Mouse (Mus musculus): ENCODE measurements at regions not wholly inside any gene's neighbourhood (a gene's known extent, or its start where the extent isn't known, plus 50 kb on each side); places are given as distances from the start of the nearest gene placed in this dataset.

DNA sequence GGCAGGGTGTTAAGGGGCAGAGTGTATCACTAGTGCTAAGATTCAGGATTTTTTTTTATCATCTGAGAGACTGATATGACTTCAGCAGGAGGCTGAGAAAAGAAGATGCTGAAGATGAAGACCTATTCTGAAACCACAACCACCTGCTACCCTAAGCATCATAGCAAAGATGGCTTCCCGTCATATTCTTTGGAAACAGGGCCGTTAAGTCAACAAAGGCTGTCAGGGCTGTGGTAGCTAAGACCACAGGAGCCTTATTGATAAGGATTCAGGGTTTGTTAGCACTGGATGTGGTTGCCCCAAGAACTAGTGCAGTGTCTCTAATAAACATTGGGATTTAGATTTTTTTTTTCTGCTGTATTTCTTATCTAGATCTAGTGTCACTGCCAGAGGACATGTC is 56.7 kb upstream of the Rasgrp1 start:
- H3K27me3 ChIP-seq, result no peaks in the 10 kb centered on the region
- ATAC-seq (ENCODE audit: insufficient number of reproducible peaks, low FRiP score, low TSS enrichment, low read depth), result no peak
- H3K4me3 ChIP-seq (replicated peaks), result no peak overlapping the region
- no peak overlapping the region for H3K4me2 ChIP-seq (replicated peaks)
- H3K36me3 ChIP-seq, result no peaks in the 10 kb centered on the region
- no peaks in the 10 kb centered on the region for H3K9me3 ChIP-seq (replicated peaks)
- H3K27ac ChIP-seq (replicated peaks), result no peak overlapping the region
- 80% methylated on average over 2 of the region's 2 CpGs for WGBS
- no peak overlapping the region for H3K9ac ChIP-seq
- H3K4me1 ChIP-seq, result no peaks in the 10 kb centered on the region

DNA sequence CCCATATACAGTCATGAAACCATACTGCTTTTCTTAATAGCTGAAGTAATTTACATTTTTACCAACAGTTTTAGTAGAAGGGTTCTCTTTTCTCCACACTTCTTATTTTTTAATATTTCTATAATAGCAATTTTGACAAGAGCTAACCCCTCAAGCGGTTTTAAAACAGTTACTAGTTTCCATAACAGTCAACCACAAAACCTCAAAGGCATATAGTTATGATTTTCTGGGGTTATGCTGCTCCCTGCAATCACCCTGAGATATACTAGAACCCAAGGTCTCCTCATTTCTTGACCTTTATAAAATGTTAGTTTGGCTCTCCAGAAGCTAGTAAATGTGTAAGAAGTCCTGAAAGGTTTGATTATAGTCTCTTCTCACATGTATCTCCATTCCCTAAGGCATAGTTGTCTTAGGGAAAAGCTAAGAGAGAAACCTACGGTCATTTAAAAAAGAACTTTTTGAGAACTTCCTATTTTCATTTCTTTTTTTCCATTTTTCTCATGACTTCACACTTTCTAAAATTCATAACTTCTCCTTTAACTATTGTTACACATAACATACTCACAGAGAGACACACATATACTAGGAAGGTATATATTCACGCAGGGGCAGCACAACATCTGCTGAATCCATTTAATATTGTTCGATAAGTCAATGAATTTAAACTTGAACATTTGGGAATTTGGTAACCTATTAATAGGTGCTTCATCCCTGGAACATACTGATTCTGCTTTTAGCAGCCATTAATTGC is 60.8 kb upstream of the Rasgrp1 start:
- Histone ChIP-seq H3K27ac (replicated peaks) (no peak overlapping the region), H3K9ac (no peak overlapping the region), H3K36me3 (no peaks in the 10 kb centered on the region), H3K4me2 (replicated peaks) (no peak overlapping the region), H3K4me1 (no peaks in the 10 kb centered on the region), H3K4me3 (replicated peaks) (no peak overlapping the region), H3K9me3 (replicated peaks) (no peaks in the 10 kb centered on the region), H3K27me3 (no peaks in the 10 kb centered on the region)
- 88% methylated on average over 4 of the region's 4 CpGs for WGBS
- no peak for ATAC-seq (ENCODE audit: insufficient number of reproducible peaks, low FRiP score, low TSS enrichment, low read depth)

DNA sequence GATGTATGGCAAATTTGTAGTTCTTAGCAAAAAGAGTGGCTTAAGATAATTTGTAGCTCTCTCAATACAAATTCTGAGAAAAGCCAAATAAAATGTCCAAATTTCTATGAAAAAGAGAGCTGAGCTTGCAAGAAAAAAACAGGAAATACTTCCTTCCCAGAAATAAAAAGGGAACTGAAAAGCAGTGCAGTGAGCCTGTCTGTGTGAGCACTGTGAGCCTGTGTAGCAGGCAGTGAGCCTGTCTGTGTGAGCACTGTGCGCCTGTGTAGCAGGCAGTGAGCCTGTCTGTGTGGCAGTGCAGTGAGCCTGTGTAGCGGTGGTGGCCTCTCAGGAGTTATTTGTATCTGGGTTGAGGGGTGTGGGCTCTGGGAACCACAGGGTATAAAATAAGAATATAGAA is 62.7 kb upstream of the Rasgrp1 start:
- no peak for ATAC-seq (ENCODE audit: insufficient number of reproducible peaks, low FRiP score, low TSS enrichment, low read depth)
- WGBS, result 56% methylated on average over 2 of the region's 2 CpGs
- Histone ChIP-seq H3K4me3 (replicated peaks) (no peak overlapping the region), H3K9me3 (replicated peaks) (no peaks in the 10 kb centered on the region), H3K4me1 (no peaks in the 10 kb centered on the region), H3K36me3 (no peaks in the 10 kb centered on the region), H3K4me2 (replicated peaks) (no peak overlapping the region), H3K9ac (no peak overlapping the region), H3K27me3 (no peaks in the 10 kb centered on the region), H3K27ac (replicated peaks) (no peak overlapping the region)

DNA sequence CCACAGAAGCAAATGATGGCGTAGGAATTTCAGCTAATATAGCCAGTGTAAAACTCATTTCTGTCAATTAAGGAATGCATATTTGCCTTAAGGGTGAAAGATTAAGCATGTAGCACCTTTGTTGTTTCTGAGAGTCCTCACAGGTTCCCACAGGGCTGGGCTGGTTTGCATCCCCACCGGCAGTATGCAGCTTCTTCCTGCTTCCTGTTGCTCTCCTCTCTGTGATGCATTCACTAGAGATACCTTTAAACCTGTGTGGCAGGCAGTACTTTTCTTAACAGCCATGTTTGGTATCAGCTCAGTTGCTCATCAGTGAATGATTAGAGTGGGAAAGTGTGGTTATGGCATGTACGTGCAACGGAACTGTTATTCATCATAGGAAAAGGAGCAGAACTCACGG is 65.4 kb upstream of the Rasgrp1 start:
- no peak for ATAC-seq (ENCODE audit: insufficient number of reproducible peaks, low FRiP score, low TSS enrichment, low read depth)
- H3K27ac ChIP-seq (replicated peaks), result no peak overlapping the region
- no peak overlapping the region for H3K4me2 ChIP-seq (replicated peaks)
- no peaks in the 10 kb centered on the region for H3K4me1 ChIP-seq
- no peaks in the 10 kb centered on the region for H3K36me3 ChIP-seq
- 63% methylated on average over 5 of the region's 5 CpGs for WGBS
- no peaks in the 10 kb centered on the region for H3K9me3 ChIP-seq (replicated peaks)
- no peak overlapping the region for H3K9ac ChIP-seq
- H3K4me3 ChIP-seq (replicated peaks), result no peak overlapping the region
- H3K27me3 ChIP-seq, result no peaks in the 10 kb centered on the region

DNA sequence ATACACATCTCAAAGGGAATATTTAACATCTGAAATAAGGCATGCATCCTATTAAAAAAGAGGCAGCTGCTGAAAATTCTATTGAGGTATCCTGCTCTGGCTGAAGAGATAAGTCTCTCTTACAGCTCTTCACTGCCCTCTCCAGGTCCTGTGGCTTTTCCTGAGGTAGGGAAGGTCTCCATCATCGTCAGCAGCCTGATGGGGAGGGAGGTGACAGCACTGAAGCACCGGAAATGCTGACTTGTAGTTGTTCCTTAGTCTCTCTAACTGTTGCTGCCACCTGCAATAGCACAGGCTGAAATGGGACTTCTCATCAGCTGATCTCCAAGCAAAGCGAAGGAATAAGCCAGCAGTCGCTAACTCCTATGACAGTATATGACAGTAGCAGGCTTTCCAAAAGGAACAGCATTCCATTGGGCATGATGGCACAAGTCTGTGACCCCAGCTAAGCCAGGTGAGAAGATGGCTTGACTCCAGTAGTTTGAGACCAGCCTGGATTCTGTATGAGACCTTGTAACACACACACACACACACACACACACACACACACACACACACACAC is 69.3 kb upstream of the Rasgrp1 start:
- H3K4me1 ChIP-seq, result no peaks in the 10 kb centered on the region
- H3K36me3 ChIP-seq, result no peaks in the 10 kb centered on the region
- H3K27ac ChIP-seq (replicated peaks), result no peak overlapping the region
- no peaks in the 10 kb centered on the region for H3K9me3 ChIP-seq (replicated peaks)
- no peak overlapping the region for H3K4me3 ChIP-seq (replicated peaks)
- WGBS, result 40% methylated on average over 4 of the region's 4 CpGs
- no peak overlapping the region for H3K9ac ChIP-seq
- ATAC-seq (ENCODE audit: insufficient number of reproducible peaks, low FRiP score, low TSS enrichment, low read depth), result no peak
- no peaks in the 10 kb centered on the region for H3K27me3 ChIP-seq
- no peak overlapping the region for H3K4me2 ChIP-seq (replicated peaks)

DNA sequence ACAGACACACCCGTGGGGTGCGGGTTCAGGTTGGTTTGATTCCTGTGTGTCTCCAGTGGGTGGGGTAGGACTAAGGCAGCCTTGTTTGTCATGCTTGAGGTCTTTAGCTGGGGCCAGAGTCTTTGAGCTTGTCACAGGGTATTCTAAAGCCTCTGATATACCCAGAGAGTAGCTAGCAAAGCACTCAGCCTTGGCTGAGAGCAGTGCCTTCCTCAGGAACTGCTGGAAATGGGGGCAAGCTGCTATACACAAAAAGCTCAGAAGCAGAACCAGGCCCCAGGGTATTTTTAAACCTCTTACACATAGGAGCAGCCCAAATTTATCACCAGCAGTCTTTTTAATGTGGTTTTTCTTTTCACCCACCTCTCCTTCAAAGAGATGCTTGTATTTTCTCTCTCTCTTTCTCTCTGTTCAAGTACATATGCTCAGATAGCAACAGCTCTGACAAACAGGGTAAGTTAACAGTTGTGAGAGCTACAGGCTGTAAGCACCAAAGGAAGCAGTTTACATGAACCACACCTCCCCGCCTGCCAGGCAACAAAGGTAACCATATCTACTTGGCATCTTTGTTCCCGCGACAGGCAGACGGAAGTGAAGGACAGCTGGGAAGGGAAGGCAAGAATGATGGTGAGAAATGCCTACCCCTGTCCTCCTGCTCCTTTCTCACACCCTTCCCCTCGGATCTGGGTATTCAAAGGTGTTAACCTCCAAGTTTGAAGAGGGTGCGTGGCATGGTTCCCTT is 74.6 kb upstream of the Rasgrp1 start:
- Histone ChIP-seq H3K9me3 (replicated peaks) (no peaks in the 10 kb centered on the region), H3K27ac (replicated peaks) (no peak overlapping the region), H3K9ac (no peak overlapping the region), H3K4me2 (replicated peaks) (no peak overlapping the region), H3K36me3 (no peaks in the 10 kb centered on the region), H3K4me3 (replicated peaks) (no peak overlapping the region), H3K4me1 (no peaks in the 10 kb centered on the region), H3K27me3 (no peaks in the 10 kb centered on the region)
- no peak for ATAC-seq (ENCODE audit: insufficient number of reproducible peaks, low FRiP score, low TSS enrichment, low read depth)
- WGBS, result 73% methylated on average over 8 of the region's 8 CpGs

DNA sequence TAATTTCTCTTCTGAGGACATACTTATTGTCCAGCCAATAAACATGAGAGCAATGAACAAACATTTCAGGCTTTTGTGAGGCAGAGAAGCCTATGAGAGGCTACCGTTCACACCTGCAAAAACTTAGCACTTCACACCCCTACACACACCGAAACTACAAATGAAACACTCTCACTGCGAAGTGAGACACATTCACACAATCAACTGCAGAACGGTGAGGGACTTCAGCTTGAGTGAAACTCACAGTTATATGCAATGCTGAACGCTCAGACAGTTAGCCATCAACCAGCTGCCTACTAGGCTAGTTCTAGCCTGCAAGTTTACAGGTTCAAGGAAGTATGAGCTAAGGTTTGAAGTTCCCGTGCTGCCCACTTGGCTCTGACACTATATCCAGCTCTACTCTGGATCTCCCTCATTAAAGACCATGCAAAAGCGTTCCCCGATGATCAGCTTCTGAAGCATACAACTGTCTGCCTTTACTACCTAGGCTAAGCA is 75.4 kb upstream of the Rasgrp1 start:
- Histone ChIP-seq H3K4me2 (replicated peaks) (no peak overlapping the region), H3K36me3 (no peaks in the 10 kb centered on the region), H3K4me3 (replicated peaks) (no peak overlapping the region), H3K9me3 (replicated peaks) (no peaks in the 10 kb centered on the region), H3K9ac (no peak overlapping the region), H3K27ac (replicated peaks) (no peak overlapping the region), H3K4me1 (no peaks in the 10 kb centered on the region), H3K27me3 (no peaks in the 10 kb centered on the region)
- no peak for ATAC-seq (ENCODE audit: insufficient number of reproducible peaks, low FRiP score, low TSS enrichment, low read depth)
- WGBS, result 89% methylated on average over 8 of the region's 8 CpGs

DNA sequence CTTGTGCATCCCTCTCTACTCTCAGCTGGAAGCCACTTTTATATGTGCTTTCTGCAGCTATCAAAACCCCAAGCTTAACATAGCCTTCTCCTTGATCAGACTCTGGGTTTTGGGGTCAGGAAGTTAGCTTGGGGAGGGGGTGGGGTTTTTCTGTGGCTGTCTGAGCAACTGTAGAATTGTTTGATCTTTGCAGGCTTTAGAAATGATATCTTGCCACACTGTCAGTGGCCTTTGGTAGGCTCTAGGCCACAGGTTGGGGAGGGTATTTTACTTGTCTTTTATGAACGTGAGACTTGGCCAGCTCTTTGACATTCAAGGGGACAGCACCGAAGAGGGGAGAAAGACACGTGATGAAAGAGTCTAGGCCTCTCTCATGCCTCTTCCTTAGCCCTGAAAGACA is 75.9 kb upstream of the Rasgrp1 start:
- no peaks in the 10 kb centered on the region for H3K4me1 ChIP-seq
- 79% methylated on average over 3 of the region's 3 CpGs for WGBS
- no peak overlapping the region for H3K4me3 ChIP-seq (replicated peaks)
- no peak overlapping the region for H3K27ac ChIP-seq (replicated peaks)
- H3K9me3 ChIP-seq (replicated peaks), result no peaks in the 10 kb centered on the region
- no peak for ATAC-seq (ENCODE audit: insufficient number of reproducible peaks, low FRiP score, low TSS enrichment, low read depth)
- H3K9ac ChIP-seq, result no peak overlapping the region
- H3K4me2 ChIP-seq (replicated peaks), result no peak overlapping the region
- H3K27me3 ChIP-seq, result no peaks in the 10 kb centered on the region
- H3K36me3 ChIP-seq, result no peaks in the 10 kb centered on the region

DNA sequence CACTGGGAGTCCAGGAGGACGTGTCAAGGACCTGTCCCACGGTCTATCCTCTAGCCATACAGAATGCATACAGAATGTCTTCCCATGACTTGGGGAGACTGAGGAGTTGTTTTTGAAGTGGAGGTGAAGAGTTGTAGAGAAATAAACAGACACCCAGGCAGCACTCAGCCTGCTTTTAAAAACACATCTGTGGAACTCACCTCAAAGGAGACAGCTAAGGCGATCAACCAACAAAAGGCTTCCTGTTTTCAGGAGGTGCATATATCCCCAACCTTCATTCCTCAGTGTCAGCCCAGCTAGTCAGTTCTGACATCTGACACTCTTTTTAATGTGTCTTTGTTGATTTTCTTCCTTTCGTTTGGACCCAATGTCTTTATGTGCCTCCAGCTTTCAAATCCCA is 78.6 kb upstream of the Rasgrp1 start:
- Histone ChIP-seq H3K4me3 (replicated peaks) (no peak overlapping the region), H3K36me3 (no peaks in the 10 kb centered on the region), H3K27me3 (no peaks in the 10 kb centered on the region), H3K27ac (replicated peaks) (no peak overlapping the region), H3K9ac (no peak overlapping the region), H3K9me3 (replicated peaks) (no peaks in the 10 kb centered on the region), H3K4me2 (replicated peaks) (no peak overlapping the region), H3K4me1 (no peaks in the 10 kb centered on the region)
- WGBS, result 55% methylated on average over 4 of the region's 4 CpGs
- ATAC-seq (ENCODE audit: insufficient number of reproducible peaks, low FRiP score, low TSS enrichment, low read depth), result no peak

DNA sequence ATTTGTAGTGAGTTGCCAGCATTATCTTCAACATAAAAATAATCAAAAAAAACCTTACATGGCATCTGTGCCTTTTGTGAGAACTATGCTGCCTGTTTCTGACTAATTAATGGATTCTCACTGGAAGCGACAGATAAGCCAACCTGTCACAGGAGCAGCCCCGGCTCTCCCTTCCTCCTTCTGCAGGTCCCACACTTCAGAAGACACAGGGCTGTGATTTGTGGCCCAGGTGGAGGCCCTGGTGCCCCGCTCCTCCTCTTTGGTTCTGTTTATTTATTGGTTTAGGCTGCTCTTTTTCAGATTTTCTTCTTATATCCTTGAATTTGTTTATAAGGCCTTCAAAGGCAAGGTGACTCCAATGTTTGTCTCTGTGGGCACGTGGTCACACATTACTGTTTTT is 80.0 kb upstream of the Rasgrp1 start:
- ATAC-seq (ENCODE audit: insufficient number of reproducible peaks, low FRiP score, low TSS enrichment, low read depth), result no peak
- no peak overlapping the region for H3K4me2 ChIP-seq (replicated peaks)
- H3K27me3 ChIP-seq, result no peaks in the 10 kb centered on the region
- 71% methylated on average over 4 of the region's 4 CpGs for WGBS
- no peak overlapping the region for H3K9ac ChIP-seq
- no peaks in the 10 kb centered on the region for H3K9me3 ChIP-seq (replicated peaks)
- H3K36me3 ChIP-seq, result no peaks in the 10 kb centered on the region
- no peak overlapping the region for H3K4me3 ChIP-seq (replicated peaks)
- H3K27ac ChIP-seq (replicated peaks), result no peak overlapping the region
- no peaks in the 10 kb centered on the region for H3K4me1 ChIP-seq

DNA sequence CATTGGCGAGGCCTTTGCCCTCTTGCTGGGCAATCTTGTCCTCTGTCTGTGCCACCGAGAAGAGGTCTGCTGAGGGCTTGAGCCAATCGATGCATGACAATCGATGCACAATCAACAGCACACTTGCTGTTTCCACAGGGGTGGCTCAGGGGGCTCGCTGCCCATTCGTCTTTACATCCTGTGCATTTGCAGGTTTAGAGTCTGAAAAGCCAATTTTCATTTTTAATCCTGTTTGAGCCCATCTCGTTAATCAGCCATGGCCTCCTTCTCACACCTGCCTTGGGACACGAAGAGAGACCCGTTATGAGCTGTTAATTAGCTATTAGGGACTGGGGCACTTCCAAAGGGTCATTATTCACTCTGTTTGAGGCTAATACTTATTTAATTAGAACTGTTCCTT is 86.4 kb upstream of the Rasgrp1 start:
- no peak overlapping the region for H3K4me3 ChIP-seq (replicated peaks)
- H3K4me1 ChIP-seq, result no peaks in the 10 kb centered on the region
- no peak overlapping the region for H3K27ac ChIP-seq (replicated peaks)
- ATAC-seq (ENCODE audit: insufficient number of reproducible peaks, low FRiP score, low TSS enrichment, low read depth), result no peak
- H3K9ac ChIP-seq, result no peak overlapping the region
- H3K9me3 ChIP-seq (replicated peaks), result no peaks in the 10 kb centered on the region
- H3K27me3 ChIP-seq, result no peaks in the 10 kb centered on the region
- WGBS, result 68% methylated on average over 9 of the region's 9 CpGs
- no peaks in the 10 kb centered on the region for H3K36me3 ChIP-seq
- no peak overlapping the region for H3K4me2 ChIP-seq (replicated peaks)

Data from embryonic facial prominence, embryonic 15.5 days (tissue).